Mouse (Mus musculus): ENCODE measurements at regions not wholly inside any gene's neighbourhood (a gene's known extent, or its start where the extent isn't known, plus 50 kb on each side); places are given as distances from the start of the nearest gene placed in this dataset.

- TF ChIP-seq POLR2A (IDR thresholded peaks at IDR 0.05; ENCODE audit: extremely low read depth, insufficient read depth, low read length) (no peak), CTCF (IDR thresholded peaks at IDR 0.05; ENCODE audit: extremely low read depth, insufficient read depth, low read length) (no peak)
Observed at GRCm38 (mm10) chr6:108971415-108972089, 143.1 kb downstream of the Edem1 start.

Measured in cortical plate, adult 2 months (tissue).